Mouse (Mus musculus) kidney, adult 2 months (tissue): ENCODE data around the gene 1700102P08Rik.

Experiments
- CTCF ChIP-seq: fragments of 200-500 bp; conservative IDR thresholded peaks from 2 replicates; pipeline ENCODE4 v1.5.1; 2011; ENCODE audit warnings: low read depth, mild to moderate bottlenecking, control low read depth, low read length, moderate library complexity, mixed read lengths; ENCODE audit not compliant: insufficient read depth, insufficient read length
- POLR2A ChIP-seq: fragments of 200-500 bp; IDR thresholded peaks from one replicate; pipeline ENCODE4 v1.6.1; 2011; ENCODE audit warnings: low read depth, low read length, control low read depth

DNA sequence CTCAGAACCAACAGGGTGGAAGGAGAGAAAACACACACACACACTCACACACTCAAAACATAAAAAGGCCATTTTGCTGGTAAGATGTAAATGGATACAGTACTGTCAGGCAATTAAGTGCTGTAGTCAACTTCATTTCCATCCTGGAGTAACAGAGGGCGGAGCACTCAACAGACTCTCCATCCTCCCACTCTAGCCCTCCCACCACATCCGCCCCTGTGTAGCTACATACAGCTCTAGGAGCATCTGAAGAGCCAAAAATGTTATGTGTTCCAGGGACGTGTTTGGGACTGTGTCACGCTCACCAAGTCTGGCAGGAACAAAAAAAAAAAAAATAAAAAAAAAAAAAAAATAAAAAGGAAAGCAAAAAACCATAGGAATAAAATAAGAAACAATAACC lies 10.5 kb downstream of the 1700102P08Rik start:
- no peak for TF ChIP-seq POLR2A
- no peak for TF ChIP-seq CTCF
